Mouse (Mus musculus) CH12.LX (cell line): ENCODE data around the gene Slc6a4. TPM values are rescaled to one million over a fixed set of nuclear protein-coding genes. Genes with fewer than 3 reads are reported as not detected.

Experiments used
- DNase-seq: peaks from one replicate; pipeline ENCODE4 v3.0.0-alpha.2; 2013; ENCODE audit errors: extremely low read depth
- H3K27ac ChIP-seq: 2 replicates; pipeline ENCODE4 v1.5.1; 2012; ENCODE audit warnings: low read depth, mild to moderate bottlenecking, control low read depth, moderate library complexity; ENCODE audit not compliant: insufficient read depth
- H3K27me3 ChIP-seq: replicated peaks from 2 replicates; pipeline ENCODE3; 2012; ENCODE audit warnings: inconsistent platforms
- H3K36me3 ChIP-seq, 2 experiments: replicated peaks in 1 of 2; 2 replicates each; pipeline versions ENCODE3 to v1.6.1; 2012; ENCODE audit warnings: inconsistent platforms in 1 of 2, low read length in 1 of 2, mild to moderate bottlenecking in 1 of 2, mixed read lengths in 1 of 2, moderate library complexity in 1 of 2; ENCODE audit not compliant: control insufficient read depth in 1 of 2, insufficient read depth in 1 of 2
- H3K4me1 ChIP-seq, 2 experiments: 2 replicates each; pipeline ENCODE4 v1.6.1; 2012; ENCODE audit warnings: inconsistent platforms in 1 of 2, moderate library complexity in 1 of 2; ENCODE audit not compliant: insufficient read depth in 2 of 2, control insufficient read depth in 1 of 2
- H3K4me2 ChIP-seq: 2 replicates; pipeline ENCODE4 v1.6.1; 2012; ENCODE audit warnings: low read depth, mild to moderate bottlenecking, control low read depth; ENCODE audit not compliant: poor library complexity, insufficient read depth, severe bottlenecking
- H3K4me3 ChIP-seq, 3 experiments: fragments of 150-350 bp in 1 of 3; sonication (generic) in 1 of 3; replicated peaks in 1 of 3; 2 replicates each; pipeline versions ENCODE3 to v1.5.1; 2011 to 2012; ENCODE audit warnings: low read depth in 2 of 3, low read length in 2 of 3, mild to moderate bottlenecking in 2 of 3, moderate library complexity in 2 of 3, control low read depth in 1 of 3, improper control_type of control experiment in 1 of 3, inconsistent platforms in 1 of 3, mixed read lengths in 1 of 3; ENCODE audit not compliant: poor library complexity in 1 of 3
- H3K79me2 ChIP-seq: replicated peaks from 2 replicates; pipeline ENCODE4 v1.6.1; 2012; ENCODE audit warnings: mild to moderate bottlenecking, moderate library complexity; ENCODE audit not compliant: control insufficient read depth, poor library complexity, insufficient read depth, severe bottlenecking; ENCODE audit errors: extremely low read depth
- H3K9ac ChIP-seq: 2 replicates; pipeline ENCODE4 v1.6.1; 2012; ENCODE audit warnings: low read depth, mild to moderate bottlenecking, control low read depth, moderate library complexity; ENCODE audit not compliant: insufficient read depth
- H3K9me3 ChIP-seq: replicated peaks from 2 replicates; pipeline ENCODE3; 2012; ENCODE audit warnings: low read length, inconsistent platforms, mixed read lengths
- CHD1 ChIP-seq: IDR thresholded peaks from 2 replicates; pipeline ENCODE4 v1.6.1; 2012; ENCODE audit warnings: low read depth, low read length, improper control_type of control experiment, inconsistent platforms
- CTCF ChIP-seq, 2 experiments: IDR thresholded peaks in 1 of 2; conservative IDR thresholded peaks in 1 of 2; 2 replicates each; pipeline ENCODE4 v1.5.1; 2011 to 2012; ENCODE audit warnings: low read depth in 2 of 2, low read length in 2 of 2, improper control_type of control experiment in 1 of 2, inconsistent platforms in 1 of 2, mild to moderate bottlenecking in 1 of 2, moderate library complexity in 1 of 2
- ELF1 ChIP-seq: IDR thresholded peaks from 2 replicates; pipeline ENCODE4 v1.6.1; 2014; ENCODE audit warnings: low read depth, mild to moderate bottlenecking, inconsistent platforms, low read length, improper control_type of control experiment
- ETS1 ChIP-seq: conservative IDR thresholded peaks from 2 replicates; pipeline ENCODE4 v1.6.1; 2012; ENCODE audit warnings: low read depth, mild to moderate bottlenecking, inconsistent platforms, low read length, improper control_type of control experiment, moderate library complexity
- KAT2A ChIP-seq: IDR thresholded peaks from 2 replicates; pipeline ENCODE4 v1.6.1; 2012; ENCODE audit warnings: low read length, improper control_type of control experiment, inconsistent platforms; ENCODE audit not compliant: insufficient replicate concordance
- MAFK ChIP-seq: IDR thresholded peaks from 2 replicates; pipeline ENCODE4 v1.6.1; 2011; ENCODE audit warnings: low read length, improper control_type of control experiment; ENCODE audit not compliant: insufficient replicate concordance
- MAX ChIP-seq: IDR thresholded peaks from 2 replicates; pipeline ENCODE4 v1.6.1; 2011; ENCODE audit warnings: low read length, improper control_type of control experiment
- MAZ ChIP-seq: IDR thresholded peaks from 2 replicates; pipeline ENCODE4 v1.6.1; 2012; ENCODE audit warnings: low read depth, mild to moderate bottlenecking, inconsistent platforms, low read length, improper control_type of control experiment, moderate library complexity
- MEF2A ChIP-seq: IDR thresholded peaks from 2 replicates; pipeline ENCODE4 v1.6.1; 2014; ENCODE audit warnings: low read depth, mild to moderate bottlenecking, inconsistent platforms, low read length, improper control_type of control experiment, borderline replicate concordance
- MYC ChIP-seq: IDR thresholded peaks from 2 replicates; pipeline ENCODE4 v1.6.1; 2011; ENCODE audit warnings: low read depth, mild to moderate bottlenecking, improper control_type of control experiment, low read length
- PAX5 ChIP-seq: IDR thresholded peaks from 2 replicates; pipeline ENCODE4 v1.6.1; 2012; ENCODE audit warnings: low read length, inconsistent platforms, mixed read lengths
- POLR2A ChIP-seq: IDR thresholded peaks from 2 replicates; pipeline ENCODE4 v1.6.1; 2011; ENCODE audit warnings: low read depth, mild to moderate bottlenecking, improper control_type of control experiment, low read length
- SIN3A ChIP-seq: IDR thresholded peaks from 2 replicates; pipeline ENCODE4 v1.6.1; 2012; ENCODE audit warnings: low read length, improper control_type of control experiment, inconsistent platforms
- TBP ChIP-seq: conservative IDR thresholded peaks from 2 replicates; pipeline ENCODE4 v1.6.1; 2011; ENCODE audit warnings: low read depth, low read length, improper control_type of control experiment
- TCF12 ChIP-seq: IDR thresholded peaks from 2 replicates; pipeline ENCODE4 v1.6.1; 2014; ENCODE audit warnings: low read depth, mild to moderate bottlenecking, inconsistent platforms, low read length, improper control_type of control experiment
- USF1 ChIP-seq: IDR thresholded peaks from 2 replicates; pipeline ENCODE4 v1.6.1; 2014; ENCODE audit warnings: low read depth, mild to moderate bottlenecking, inconsistent platforms, low read length, improper control_type of control experiment
- USF2 ChIP-seq: conservative IDR thresholded peaks from 2 replicates; pipeline ENCODE4 v1.6.1; 2011; ENCODE audit warnings: low read depth, low read length, improper control_type of control experiment
- ZKSCAN1 ChIP-seq: IDR thresholded peaks from 2 replicates; pipeline ENCODE4 v1.6.1; 2012; ENCODE audit warnings: low read depth, inconsistent platforms, low read length, improper control_type of control experiment, borderline replicate concordance
- ZMIZ1 ChIP-seq: IDR thresholded peaks from 2 replicates; pipeline ENCODE4 v1.6.1; 2012; ENCODE audit warnings: low read depth, mild to moderate bottlenecking, inconsistent platforms, low read length, improper control_type of control experiment
- ZNF384 ChIP-seq: IDR thresholded peaks from 2 replicates; pipeline ENCODE4 v1.6.1; 2012; ENCODE audit warnings: low read depth, low read length, improper control_type of control experiment, inconsistent platforms
- dilution Hi-C: fragments of 300-500 bp; cut with MboI; formaldehyde crosslinking; loops from 2 replicates; pipeline ENCODE4 v1.14.3; 2020; ENCODE audit warnings: low sequenced_read_pairs; ENCODE audit not compliant: extremely low pct_unique_long_range_greater_than_20kb, extremely low pct_ligation_motif_present
- in situ Hi-C: fragments of 300-500 bp; cut with MboI; formaldehyde crosslinking; loops from 3 replicates; pipeline ENCODE4 v1.14.3; 2019; ENCODE audit warnings: low sequenced_read_pairs, low pct_ligation_motif_present, low pct_unique_long_range_greater_than_20kb, mixed read lengths
- polyA plus RNA-seq: library from polyadenylated mRNA; unstranded; fragments of >175 nt; gene quantifications from 2 replicates; pipeline ENCODE4 v1.2.1, GENCODE M21; 2012; ENCODE audit warnings: low read depth; ENCODE audit not compliant: insufficient read length
- total RNA-seq, 2 experiments: library from RNA; depleted of rRNA; stranded (reverse); fragments of 300-350 nt in 1 of 2; fragments of >200 nt in 1 of 2; gene quantifications; 2 replicates each; pipeline ENCODE4 v1.2.3; 2012 to 2014

Gene Slc6a4
- total and polyA plus RNA-seq, 3 experiments: not detected

DNA sequence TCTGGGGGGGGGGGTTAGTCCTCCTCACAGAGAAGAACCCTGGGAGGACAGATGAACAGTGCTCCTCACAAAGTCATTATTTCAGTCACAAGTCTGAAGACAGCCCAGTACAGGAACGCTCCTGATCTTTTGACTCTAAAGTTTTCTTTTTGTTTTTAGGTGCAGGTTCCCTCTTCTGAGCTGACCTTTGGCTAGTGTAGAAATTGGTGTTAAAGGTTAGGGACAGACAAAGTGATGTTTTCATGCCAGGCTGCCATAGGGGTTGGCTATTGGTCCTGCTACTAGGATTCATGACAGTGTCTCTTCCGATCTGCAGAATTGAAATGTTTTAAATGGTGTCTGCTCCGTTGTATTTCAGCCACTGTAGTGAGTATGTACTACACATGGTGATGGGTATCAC lies 29.8 kb downstream of the Slc6a4 start:
- TF ChIP-seq MAX (no peak), ZMIZ1 (no peak), ELF1 (no peak), CTCF (conservative IDR thresholded peaks at IDR 0.05 in 1 of 2, IDR thresholded peaks at IDR 0.05 in 1 of 2; ENCODE audit: low read depth in 2 of 2, low read length in 2 of 2) (no peak), USF2 (no peak), MEF2A (no peak), SIN3A (no peak), ETS1 (no peak), POLR2A (no peak), USF1 (no peak), ZKSCAN1 (no peak), CHD1 (no peak), MAFK (no peak), KAT2A (no peak), PAX5 (no peak), TCF12 (no peak), MAZ (no peak), ZNF384 (no peak)
- no peak for DNase-seq
- Histone ChIP-seq H3K4me1 (no peaks in the 10 kb centered on the region), H3K9ac (no peak overlapping the region), H3K4me3 (no peak overlapping the region), H3K36me3 (no peaks in the 10 kb centered on the region), H3K27ac (no peak overlapping the region), H3K79me2 (no peaks in the 10 kb centered on the region), H3K4me2 (no peak overlapping the region), H3K27me3 (peaks cover 6% of the 10 kb centered on the region), H3K9me3 (no peaks in the 10 kb centered on the region)
- in situ Hi-C loops: no loop called here
- dilution Hi-C loops: no loop called here

DNA sequence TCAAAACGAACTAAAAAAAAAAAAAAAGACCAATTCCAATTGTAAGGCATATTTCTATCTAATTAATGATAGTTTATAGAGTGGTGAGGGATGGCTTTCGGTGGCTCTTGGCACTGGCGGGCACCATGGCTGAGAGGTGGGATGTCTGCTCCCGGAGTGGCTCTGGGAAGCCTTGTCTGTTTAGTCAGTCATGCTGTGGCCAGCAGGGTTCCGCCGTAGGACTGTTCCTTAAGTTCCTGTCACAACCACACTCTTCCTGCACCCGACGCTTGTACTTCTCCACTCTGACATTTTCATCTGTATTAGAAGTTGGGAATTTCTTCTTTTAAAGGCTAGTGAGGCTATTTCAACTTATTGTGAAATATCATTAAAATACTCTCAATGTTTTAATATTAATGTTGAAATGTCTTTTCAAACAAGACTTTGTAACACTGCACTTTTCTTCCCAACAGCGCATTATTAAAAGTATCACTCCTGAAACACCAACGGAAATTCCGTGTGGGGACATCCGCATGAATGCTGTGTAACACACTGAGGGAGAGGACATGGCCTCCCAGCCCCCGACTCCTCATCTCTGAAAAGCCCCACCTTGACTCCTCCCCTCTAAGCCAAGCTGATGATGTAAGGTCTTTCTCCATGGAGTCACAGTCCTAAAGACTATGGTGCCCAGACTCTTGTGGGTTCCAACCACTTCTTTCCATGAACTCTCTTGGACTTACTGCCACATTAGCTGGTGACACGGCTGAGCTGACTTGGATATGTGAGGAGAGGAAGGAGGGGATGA lies 32.9 kb downstream of the Slc6a4 start:
- Histone ChIP-seq H3K4me2 (no peak overlapping the region), H3K4me1 (no peaks in the 10 kb centered on the region), H3K27ac (no peak overlapping the region), H3K9me3 (no peaks in the 10 kb centered on the region), H3K36me3 (no peaks in the 10 kb centered on the region), H3K9ac (no peak overlapping the region), H3K27me3 (no peaks in the 10 kb centered on the region), H3K4me3 (no peak overlapping the region), H3K79me2 (no peaks in the 10 kb centered on the region)
- dilution Hi-C loops: no loop called here
- no peak for DNase-seq
- no peak for TF ChIP-seq USF2
- TF ChIP-seq TBP: no peak
- no peak for TF ChIP-seq ELF1
- TF ChIP-seq ZMIZ1: no peak
- no peak for TF ChIP-seq MYC
- in situ Hi-C loops: no loop called here
